Mouse (Mus musculus) testis, adult 2 months (tissue): ENCODE results near the gene Zfp94. TPM values are rescaled to one million over a fixed set of nuclear protein-coding genes. Genes with fewer than 3 reads are reported as not detected.

ENCODE experiments used
- H3K27ac ChIP-seq: fragments of 200-500 bp; 2 replicates; pipeline ENCODE4 v1.5.1; 2012; ENCODE audit warnings: low read depth, low read length; ENCODE audit not compliant: control insufficient read depth, insufficient read depth
- H3K27me3 ChIP-seq: fragments of 200-500 bp; 2 replicates; pipeline ENCODE4 v1.6.1; 2012; ENCODE audit warnings: mild to moderate bottlenecking, low read length, moderate library complexity; ENCODE audit not compliant: control insufficient read depth, insufficient read depth
- H3K36me3 ChIP-seq: fragments of 200-500 bp; 2 replicates; pipeline ENCODE4 v1.6.1; 2012; ENCODE audit warnings: mild to moderate bottlenecking, low read length; ENCODE audit not compliant: control insufficient read depth, insufficient read depth
- H3K4me1 ChIP-seq: fragments of 200-500 bp; 2 replicates; pipeline ENCODE4 v1.6.1; 2012; ENCODE audit warnings: low read length; ENCODE audit not compliant: control insufficient read depth, insufficient read depth
- H3K4me3 ChIP-seq: fragments of 200-500 bp; 2 replicates; pipeline ENCODE4 v1.5.1; 2012; ENCODE audit warnings: low read depth, mild to moderate bottlenecking, low read length, moderate library complexity, mixed read lengths; ENCODE audit not compliant: control insufficient read depth
- CTCF ChIP-seq: fragments of 200-500 bp; IDR thresholded peaks from 2 replicates; pipeline ENCODE4 v1.5.1; 2012; ENCODE audit warnings: low read depth, mild to moderate bottlenecking, inconsistent platforms, low read length, moderate library complexity; ENCODE audit not compliant: control insufficient read depth, insufficient read depth, insufficient replicate concordance
- POLR2A ChIP-seq: fragments of 200-500 bp; IDR thresholded peaks from 2 replicates; pipeline ENCODE4 v1.6.1; 2012; ENCODE audit warnings: low read depth, mild to moderate bottlenecking, inconsistent platforms, low read length, moderate library complexity; ENCODE audit not compliant: control insufficient read depth
- polyA plus RNA-seq: library from polyadenylated mRNA; depleted of rRNA; stranded (reverse); fragments of >200 nt; gene quantifications from 2 replicates; pipeline ENCODE4 v1.2.3, GENCODE M21; 2012

The Zfp94 gene
- polyA plus RNA-seq, 1 experiment: 10.8 TPM

GRCm38 (mm10) chr7:24315726-24316566 lies 520 bp downstream of the Zfp94 start:
- H3K4me1 ChIP-seq: peaks cover 4% of the 10 kb centered on the region
- H3K27ac ChIP-seq: peak overlapping the region; percentile 89
- no peaks in the 10 kb centered on the region for H3K27me3 ChIP-seq
- H3K36me3 ChIP-seq: no peaks in the 10 kb centered on the region
- TF ChIP-seq POLR2A (no peak), CTCF (no peak)
- peak overlapping the region; percentile 93 for H3K4me3 ChIP-seq

- H3K27me3 ChIP-seq: no peaks in the 10 kb centered on the region
- no peaks in the 10 kb centered on the region; the same call in 1 of the 2 replicates for H3K36me3 ChIP-seq
- H3K4me1 ChIP-seq: peaks cover 8% of the 10 kb centered on the region
- peak within 1 kb of the TSS; percentile 72 for H3K27ac ChIP-seq
- TF ChIP-seq POLR2A: no peak
- no peak for TF ChIP-seq CTCF
- H3K4me3 ChIP-seq: peak within 1 kb of the TSS; percentile 38
Observed at GRCm38 (mm10) chr7:24300771-24301282, 15.6 kb downstream of the Zfp94 start, which contains the start of gene Zfp61. Gene Zfp61 (minus strand): TSS chr7:24301232.

GRCm38 (mm10) chr7:24299823-24300481 lies 16.5 kb downstream of the Zfp94 start:
- Histone ChIP-seq H3K4me3 (peak overlapping the region; percentile 73), H3K36me3 (no peaks in the 10 kb centered on the region; the same call in 1 of the 2 replicates), H3K27ac (peak overlapping the region; percentile 72), H3K4me1 (peaks cover 8% of the 10 kb centered on the region), H3K27me3 (no peaks in the 10 kb centered on the region)
- TF ChIP-seq POLR2A (no peak), CTCF (no peak)

- Histone ChIP-seq H3K36me3 (no peaks in the 10 kb centered on the region; the same call in 1 of the 2 replicates), H3K27ac (peak overlapping the region; percentile 88), H3K27me3 (no peaks in the 10 kb centered on the region), H3K4me1 (peaks cover 8% of the 10 kb centered on the region), H3K4me3 (peak overlapping the region; percentile 88)
- peak; percentile 33; the same call in 1 of the 2 replicates for TF ChIP-seq CTCF
- peak; percentile 63; the same call in 1 of the 2 replicates for TF ChIP-seq POLR2A
Observed at GRCm38 (mm10) chr7:24298973-24299708, 17.3 kb downstream of the Zfp94 start.

GRCm38 (mm10) chr7:24298635-24298972 lies 17.9 kb downstream of the Zfp94 start:
- H3K4me1 ChIP-seq: peaks cover 8% of the 10 kb centered on the region
- no peaks in the 10 kb centered on the region; the same call in 1 of the 2 replicates for H3K36me3 ChIP-seq
- peak overlapping the region; percentile 88 for H3K4me3 ChIP-seq
- no peak overlapping the region for H3K27ac ChIP-seq
- no peaks in the 10 kb centered on the region for H3K27me3 ChIP-seq
- TF ChIP-seq CTCF: no peak
- TF ChIP-seq POLR2A: no peak

- H3K4me3 ChIP-seq: no peak overlapping the region
- H3K36me3 ChIP-seq: no peaks in the 10 kb centered on the region; the same call in 1 of the 2 replicates
Observed at GRCm38 (mm10) chr7:24297361-24298095, 18.9 kb downstream of the Zfp94 start.

More at GRCm38 (mm10) chr7:24297361-24298095, 18.9 kb downstream of the Zfp94 start:
- no peak overlapping the region for H3K27ac ChIP-seq
- H3K27me3 ChIP-seq: no peaks in the 10 kb centered on the region
- TF ChIP-seq CTCF (no peak), POLR2A (no peak)
- peaks cover 8% of the 10 kb centered on the region for H3K4me1 ChIP-seq
